Mouse (Mus musculus) heart, adult 8-10 months (tissue): ENCODE measurements at regions not wholly inside any gene's neighbourhood (a gene's known extent, or its start where the extent isn't known, plus 50 kb on each side); places are given as distances from the start of the nearest gene placed in this dataset.
"Not testable (repeated sequence)": the region's sequence is repeated elsewhere in the genome, so short reads cannot be mapped to it uniquely, and the experiment has no call there.

Experiments
- DNase-seq: peaks from one replicate; pipeline ENCODE4 v3.0.0; 2022; ENCODE audit warnings: low spot score

DNA sequence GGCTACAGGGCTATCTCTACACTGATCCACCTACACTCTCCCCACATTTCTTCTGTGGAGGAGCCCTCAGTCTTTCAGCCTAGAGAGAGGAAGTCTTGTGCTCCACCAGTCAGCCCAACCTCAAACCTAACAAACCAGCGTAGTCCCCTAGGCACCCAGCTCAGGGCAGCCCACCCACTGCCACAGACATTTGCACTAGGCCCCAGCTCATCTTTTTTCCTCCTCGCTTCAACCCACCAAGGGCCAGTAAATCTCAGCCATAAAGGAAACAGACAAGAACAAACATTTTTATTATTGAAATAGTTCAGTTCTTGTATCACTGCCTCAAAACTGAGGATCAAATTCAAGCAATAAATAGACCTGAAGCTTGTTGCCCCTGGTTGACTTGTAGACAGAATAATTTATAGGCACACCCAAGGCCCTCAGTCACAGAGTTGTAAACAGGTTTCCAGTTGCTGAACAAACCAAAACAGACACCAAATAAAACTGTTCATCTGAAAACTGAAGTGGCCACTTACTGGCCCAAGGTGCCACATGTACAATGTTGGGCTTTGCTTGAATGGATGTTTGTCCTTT lies 58.0 kb upstream of the Cdyl start:
- no peak for DNase-seq

DNA sequence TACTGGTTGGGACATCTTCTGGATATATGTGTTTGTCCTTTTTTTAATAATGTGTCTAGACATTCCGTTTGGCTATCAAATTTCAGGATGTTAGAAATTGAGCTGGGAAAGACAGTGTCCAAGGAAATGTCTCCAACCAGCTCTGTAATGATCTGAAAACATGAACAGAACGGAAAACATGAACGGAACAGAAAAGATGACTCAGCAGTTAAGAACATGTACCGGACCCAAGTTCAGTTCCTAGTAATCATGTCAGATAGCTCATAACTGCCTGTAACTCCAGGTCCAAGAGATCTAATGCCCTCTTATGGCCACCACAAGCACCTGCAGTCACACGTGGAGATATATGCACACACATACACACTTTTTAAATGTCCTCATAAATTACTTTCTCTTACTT lies 56.6 kb upstream of the Cdyl start:
- no peak for DNase-seq

DNA sequence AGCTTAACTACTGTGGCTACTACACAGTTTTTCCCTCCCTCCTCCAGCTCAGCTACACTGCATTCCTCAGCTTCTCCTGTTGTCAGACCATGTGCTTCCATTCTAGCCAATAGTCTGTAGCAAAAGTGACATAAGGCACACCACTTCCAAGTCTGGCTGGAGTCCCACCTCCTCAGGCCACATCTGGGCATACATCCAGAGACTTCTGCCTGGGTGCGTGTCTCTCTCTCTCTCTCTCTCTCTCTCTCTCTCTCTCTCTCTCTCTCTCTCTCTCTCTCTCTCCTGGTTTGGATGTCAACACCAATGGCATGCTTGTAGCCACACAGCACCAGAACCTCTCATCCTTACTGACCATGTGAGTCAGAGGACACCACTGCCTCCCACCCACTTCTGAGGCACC lies 55.6 kb upstream of the Cdyl start:
- peak; percentile 61 for DNase-seq

DNA sequence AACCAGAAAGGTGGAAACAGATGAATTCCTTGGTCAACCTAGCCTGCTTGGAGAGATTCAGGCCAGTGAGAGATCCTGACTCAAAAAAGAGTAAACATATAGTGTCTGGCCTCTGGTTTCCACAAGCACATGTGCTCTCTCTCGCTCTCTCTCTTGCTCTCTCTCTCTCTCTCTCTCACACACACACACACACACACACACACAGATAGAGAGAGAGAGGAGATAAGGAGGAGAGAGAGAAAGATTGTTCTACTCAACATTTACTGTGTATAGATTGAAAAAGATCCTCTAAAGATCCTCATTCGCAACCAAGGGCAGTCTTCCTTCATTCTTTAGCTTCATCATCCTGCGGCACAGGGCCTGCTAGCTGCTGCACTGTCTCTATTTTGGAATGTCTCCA lies 54.9 kb upstream of the Cdyl start:
- no peak for DNase-seq

DNA sequence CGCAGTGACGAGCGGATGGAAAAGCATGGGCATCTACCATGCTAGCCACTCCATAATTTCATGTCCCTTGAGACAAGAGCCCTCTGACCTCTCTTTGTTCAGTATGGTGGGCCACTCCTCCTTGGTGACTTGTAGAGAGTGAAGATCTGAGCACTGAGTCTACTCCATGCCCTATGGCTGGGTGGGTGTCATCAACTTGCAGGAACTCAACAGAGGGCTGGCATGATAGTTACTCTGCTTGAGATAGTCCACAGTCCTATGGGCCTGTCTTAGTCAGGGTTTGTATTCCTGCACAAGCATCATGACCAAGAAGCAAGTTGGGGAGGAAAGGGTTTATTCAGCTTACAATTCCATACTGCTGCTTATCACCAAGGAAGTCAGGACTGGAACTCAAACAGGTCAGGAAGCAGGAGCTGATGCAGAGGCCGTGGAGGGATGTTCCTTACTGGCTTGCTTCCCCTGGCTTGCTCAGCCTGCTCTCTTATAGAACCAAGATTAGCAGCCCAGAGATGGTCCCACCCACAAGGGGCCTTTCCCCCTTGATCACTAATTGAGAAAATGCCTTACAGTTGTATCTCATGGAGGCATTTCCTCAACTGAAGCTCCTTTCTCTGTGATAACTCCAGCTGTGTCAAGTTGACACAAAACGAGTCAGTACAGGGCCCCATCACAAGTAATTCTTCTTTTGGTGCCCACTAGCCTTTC lies 52.6 kb upstream of the Cdyl start:
- not testable (repeated sequence) for DNase-seq

DNA sequence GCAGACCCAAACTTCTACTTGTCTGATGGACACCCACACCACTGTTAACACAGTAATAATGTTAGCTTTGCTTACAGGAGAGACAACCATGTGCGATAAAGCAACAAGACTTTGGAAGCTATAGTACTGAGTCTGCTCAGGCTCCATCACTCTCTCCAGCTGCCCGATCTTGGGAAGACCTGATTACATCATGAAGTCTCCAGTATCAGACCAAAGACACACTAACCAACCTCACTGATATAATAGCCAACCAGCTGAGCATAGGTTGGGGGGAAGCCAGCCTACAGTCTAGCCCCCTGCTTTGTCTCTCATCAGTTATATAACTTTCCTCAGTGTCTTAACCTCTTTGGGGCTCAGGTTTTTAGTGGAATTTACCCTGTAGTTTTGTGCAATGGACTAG lies 51.9 kb upstream of the Cdyl start:
- DNase-seq = no peak
